Mouse (Mus musculus) erythroblast, embryonic 14.5 days (primary cell): ENCODE measurements at regions not wholly inside any gene's neighbourhood (a gene's known extent, or its start where the extent isn't known, plus 50 kb on each side); places are given as distances from the start of the nearest gene placed in this dataset.

Experiments
- GATA1 ChIP-seq: IDR thresholded peaks from 2 replicates; pipeline ENCODE4 v1.6.1; 2012; ENCODE audit warnings: low read length, inconsistent platforms, mixed read lengths
- TAL1 ChIP-seq: IDR thresholded peaks from 3 replicates; pipeline ENCODE4 v1.6.1; 2012; ENCODE audit warnings: low read length, inconsistent platforms, mixed read lengths

DNA sequence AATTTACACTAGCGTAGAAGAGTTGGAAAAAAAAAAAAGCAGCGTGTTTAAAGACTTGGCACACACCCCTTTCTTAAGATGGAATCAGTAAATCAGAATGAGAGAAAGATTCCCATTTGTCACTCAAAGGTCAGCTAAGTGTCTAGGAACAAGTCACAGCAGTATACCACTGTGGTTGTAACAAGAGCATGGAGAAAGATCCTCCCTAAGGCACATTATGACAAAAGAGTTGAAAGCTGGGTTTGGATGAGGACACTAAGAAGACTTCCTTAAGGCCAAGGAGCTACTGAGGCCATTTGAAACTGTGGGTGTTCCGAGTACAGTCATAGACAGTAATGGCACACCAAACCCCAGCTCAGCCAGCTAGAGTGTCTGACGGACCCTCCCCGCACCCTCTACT lies 167.2 kb downstream of the Btg1 start:
- TF ChIP-seq TAL1 = no peak
- no peak for TF ChIP-seq GATA1
